Mouse (Mus musculus) mouse trophoblast stem cell (cell line): ENCODE results near the gene Mrgprd.

Experiments
- in situ Hi-C, 2 experiments: fragments of 300-500 bp; cut with MseI, MboI; formaldehyde crosslinking; loops; 2 replicates in 1 of 2; 3 replicates in 1 of 2; pipeline ENCODE4 v1.15.1; 2025

The Mrgprd gene

GRCm38 (mm10) chr7:145302488-145303285, 11.9 kb upstream of the Mrgprd start:
- in situ Hi-C loops, result no loop called here

GRCm38 (mm10) chr7:145304153-145304552, 10.5 kb upstream of the Mrgprd start:
- in situ Hi-C loops, result no loop called here

- in situ Hi-C loops, result no loop called here
Measured at GRCm38 (mm10) chr7:145307636-145308035, 7.0 kb upstream of the Mrgprd start.

GRCm38 (mm10) chr7:145308061-145308675, 6.5 kb upstream of the Mrgprd start:
- in situ Hi-C loops, result no loop called here

- in situ Hi-C loops, result no loop called here
Measured at GRCm38 (mm10) chr7:145308866-145309265, 5.8 kb upstream of the Mrgprd start.

GRCm38 (mm10) chr7:145309877-145310276, 4.8 kb upstream of the Mrgprd start:
- in situ Hi-C loops, result no loop called here

- in situ Hi-C loops, result no loop called here
Measured at GRCm38 (mm10) chr7:145310526-145310925, 4.1 kb upstream of the Mrgprd start.

- in situ Hi-C loops, result no loop called here
Measured at GRCm38 (mm10) chr7:145312137-145312536, 2.5 kb upstream of the Mrgprd start.

- in situ Hi-C loops, result no loop called here
Measured at GRCm38 (mm10) chr7:145317522-145317921, 2.9 kb downstream of the Mrgprd start.

- in situ Hi-C loops, result no loop called here
Measured at GRCm38 (mm10) chr7:145319481-145319880, 4.8 kb downstream of the Mrgprd start.

- in situ Hi-C loops, result no loop called here
Measured at GRCm38 (mm10) chr7:145323607-145324006, 9.0 kb downstream of the Mrgprd start.

GRCm38 (mm10) chr7:145325697-145326096, 11.1 kb downstream of the Mrgprd start:
- in situ Hi-C loops, result no loop called here

GRCm38 (mm10) chr7:145329982-145330381, 15.3 kb downstream of the Mrgprd start:
- in situ Hi-C loops, result no loop called here

- in situ Hi-C loops, result no loop called here
Measured at GRCm38 (mm10) chr7:145330641-145331040, 16.0 kb downstream of the Mrgprd start.

GRCm38 (mm10) chr7:145332376-145333041, 17.9 kb downstream of the Mrgprd start:
- in situ Hi-C loops, result no loop called here

GRCm38 (mm10) chr7:145333936-145334335, 19.3 kb downstream of the Mrgprd start:
- in situ Hi-C loops, result no loop called here

GRCm38 (mm10) chr7:145334428-145335027, 19.9 kb downstream of the Mrgprd start:
- in situ Hi-C loops, result no loop called here

- in situ Hi-C loops, result no loop called here
Measured at GRCm38 (mm10) chr7:145335199-145335598, 20.6 kb downstream of the Mrgprd start.

- in situ Hi-C loops, result no loop called here
Measured at GRCm38 (mm10) chr7:145335616-145336332, 21.1 kb downstream of the Mrgprd start.

- in situ Hi-C loops, result no loop called here
Measured at GRCm38 (mm10) chr7:145337889-145338288, 23.3 kb downstream of the Mrgprd start.

- in situ Hi-C loops, result no loop called here
Measured at GRCm38 (mm10) chr7:145340248-145340904, 25.7 kb downstream of the Mrgprd start.
